Mouse (Mus musculus): Measurements from ENCODE around the gene Tdrd7.

Gene Tdrd7

DNA sequence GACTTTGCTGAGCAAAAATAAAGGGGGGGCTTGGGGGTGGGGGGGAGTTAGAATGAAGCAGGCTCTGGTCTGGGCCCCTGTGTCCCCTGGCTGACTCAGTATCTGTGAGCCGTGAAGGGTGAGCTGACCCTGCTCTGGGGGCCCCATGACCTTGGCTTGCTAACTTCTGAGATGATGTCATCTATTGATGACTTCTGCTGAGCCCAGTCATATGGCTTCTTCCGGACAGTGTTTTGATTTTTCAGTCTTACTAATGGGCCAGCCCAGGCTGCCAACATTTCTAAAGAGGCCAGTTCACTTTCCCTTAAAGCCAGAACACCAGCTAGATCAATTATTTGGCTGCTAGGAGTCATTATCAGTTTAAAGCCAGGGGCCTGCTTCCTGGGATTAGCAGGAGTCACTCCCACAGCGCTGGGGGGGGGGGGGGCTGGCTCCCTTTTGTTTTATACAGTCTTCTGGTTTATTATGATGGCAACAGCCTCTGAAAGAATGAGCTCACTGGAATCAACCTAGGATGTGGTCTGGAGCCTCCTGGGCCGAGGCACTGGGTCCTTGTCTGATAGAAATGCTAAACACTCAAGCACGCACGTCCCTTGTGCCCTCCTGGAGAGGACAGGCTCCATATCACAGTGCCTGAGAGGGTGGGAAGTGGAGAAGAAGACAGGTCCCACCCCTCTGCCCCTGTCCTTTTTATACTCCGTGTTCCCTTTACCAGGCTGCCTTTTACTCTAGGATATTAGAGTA lies 76.8 kb downstream of the Tdrd7 start:
- no peak for DNase-seq (ENCODE audit: extremely low spot score, low spot score)

- no peak for DNase-seq (ENCODE audit: extremely low spot score, low spot score)
Observed at GRCm38 (mm10) chr4:46042505-46042850, 77.3 kb downstream of the Tdrd7 start.

GRCm38 (mm10) chr4:46043361-46043760 lies 78.2 kb downstream of the Tdrd7 start:
- no peak for DNase-seq (ENCODE audit: extremely low spot score, low spot score)

GRCm38 (mm10) chr4:46047971-46048370 lies 82.8 kb downstream of the Tdrd7 start:
- no peak for DNase-seq (ENCODE audit: extremely low spot score, low spot score)

- no peak for DNase-seq (ENCODE audit: extremely low spot score, low spot score)
Observed at GRCm38 (mm10) chr4:46048418-46048817, 83.3 kb downstream of the Tdrd7 start.

DNA sequence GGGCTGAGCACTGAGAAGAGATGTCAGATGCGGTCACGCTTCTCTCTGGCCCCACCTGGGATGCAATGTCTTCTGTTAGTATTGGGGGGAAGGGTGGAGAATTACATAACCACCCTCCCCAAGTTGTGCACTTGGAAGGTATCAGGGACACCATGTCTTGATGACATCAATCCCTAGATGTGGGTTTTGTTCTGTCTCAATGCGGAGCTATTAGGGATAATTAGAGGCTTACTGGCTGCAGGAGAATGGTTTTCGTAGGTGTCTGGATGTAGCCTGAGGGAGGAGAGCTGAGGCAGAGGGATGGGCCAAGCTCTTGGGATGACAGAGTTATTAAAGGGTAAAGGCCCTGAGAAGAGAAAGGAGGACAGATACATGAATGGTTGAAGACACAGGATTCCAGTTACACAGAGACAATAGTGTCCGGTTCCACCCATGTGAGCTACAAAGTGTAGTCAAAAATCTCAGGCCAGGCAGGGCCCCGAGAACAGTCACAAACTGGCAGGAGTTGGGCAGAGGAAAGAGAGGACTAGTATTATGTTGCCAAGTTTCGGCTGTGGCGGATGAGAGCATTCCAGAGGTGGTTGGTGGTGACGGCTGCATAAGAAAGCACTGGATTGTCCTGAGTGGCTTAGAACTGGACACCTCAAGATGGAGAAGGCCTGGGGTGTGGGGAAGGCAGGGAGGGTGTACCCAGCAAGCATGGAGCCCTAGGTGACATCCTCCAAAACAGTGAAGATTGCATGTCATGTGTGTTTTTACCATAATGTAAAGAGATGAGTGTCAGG lies 88.4 kb downstream of the Tdrd7 start:
- no peak for DNase-seq (ENCODE audit: extremely low spot score, low spot score)

GRCm38 (mm10) chr4:46056163-46056562 lies 91.0 kb downstream of the Tdrd7 start:
- DNase-seq (ENCODE audit: extremely low spot score, low spot score): no peak

- no peak for DNase-seq (ENCODE audit: extremely low spot score, low spot score)
Observed at GRCm38 (mm10) chr4:46061259-46061962, 96.3 kb downstream of the Tdrd7 start.

- no peak for DNase-seq (ENCODE audit: extremely low spot score, low spot score)
Observed at GRCm38 (mm10) chr4:46063841-46064240, 98.7 kb downstream of the Tdrd7 start.

- DNase-seq (ENCODE audit: extremely low spot score, low spot score): no peak
Observed at GRCm38 (mm10) chr4:46064263-46064662, 99.1 kb downstream of the Tdrd7 start.

GRCm38 (mm10) chr4:46064961-46065360 lies 99.8 kb downstream of the Tdrd7 start:
- no peak for DNase-seq (ENCODE audit: extremely low spot score, low spot score)

DNA sequence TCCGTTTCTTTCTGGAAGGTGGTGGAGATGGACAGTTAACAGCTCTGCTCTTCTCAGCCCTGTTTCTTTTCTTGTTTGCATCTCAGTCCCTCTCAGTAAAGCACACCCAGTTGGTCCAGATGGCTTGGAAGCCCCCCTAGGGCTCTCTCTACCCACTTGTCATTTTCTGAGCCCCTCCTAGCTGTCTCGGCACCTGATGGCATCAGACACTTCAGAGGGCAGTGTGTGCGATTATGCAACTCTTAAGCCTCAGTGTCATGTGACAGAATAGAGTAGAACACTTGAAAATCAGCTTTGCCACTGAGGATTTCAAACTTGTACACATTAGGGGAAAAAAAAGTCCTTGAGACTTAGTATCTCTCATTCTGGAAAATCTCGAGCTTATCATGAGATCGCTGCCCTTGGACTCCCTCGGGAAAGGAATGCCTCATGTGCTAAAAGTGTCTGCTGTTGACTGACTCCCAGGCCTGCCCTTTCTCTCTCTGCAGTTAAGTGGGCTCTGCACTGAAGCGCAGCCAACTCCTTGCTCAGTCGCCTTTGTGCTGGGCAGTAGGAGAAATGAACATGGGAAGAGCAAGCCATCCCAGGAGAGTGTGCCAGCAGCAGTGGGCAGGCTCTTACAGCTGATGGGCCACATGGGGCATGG lies 100.7 kb downstream of the Tdrd7 start:
- DNase-seq (ENCODE audit: extremely low spot score, low spot score): no peak

- DNase-seq (ENCODE audit: extremely low spot score, low spot score): no peak
Observed at GRCm38 (mm10) chr4:46068060-46068459, 102.9 kb downstream of the Tdrd7 start.

- DNase-seq (ENCODE audit: extremely low spot score, low spot score): no peak
Observed at GRCm38 (mm10) chr4:46068573-46068972, 103.4 kb downstream of the Tdrd7 start.

- DNase-seq (ENCODE audit: extremely low spot score, low spot score): no peak
Observed at GRCm38 (mm10) chr4:46069851-46070482, 104.8 kb downstream of the Tdrd7 start.

DNA sequence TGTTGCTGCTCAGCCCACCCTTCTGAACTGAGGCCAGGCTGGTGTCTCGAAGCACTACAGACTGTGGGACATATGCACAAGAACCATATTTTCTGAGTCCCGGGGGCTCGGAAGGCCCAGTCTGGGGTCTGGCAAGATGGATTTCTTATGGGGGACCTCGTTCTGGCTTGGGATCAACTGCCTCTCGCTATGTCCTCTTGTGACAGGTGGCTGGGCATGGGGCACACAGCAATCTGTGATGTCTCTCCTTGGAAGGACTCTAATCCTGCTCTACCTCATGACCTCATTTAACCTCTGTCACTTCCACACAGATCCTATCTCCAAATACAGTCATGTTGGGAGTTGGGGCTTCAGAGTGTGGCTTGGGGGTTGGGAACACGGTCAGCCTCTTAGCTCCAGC lies 107.5 kb downstream of the Tdrd7 start:
- no peak for DNase-seq (ENCODE audit: extremely low spot score, low spot score)

- DNase-seq (ENCODE audit: extremely low spot score, low spot score): no peak
Observed at GRCm38 (mm10) chr4:46073736-46074135, 108.6 kb downstream of the Tdrd7 start.

DNA sequence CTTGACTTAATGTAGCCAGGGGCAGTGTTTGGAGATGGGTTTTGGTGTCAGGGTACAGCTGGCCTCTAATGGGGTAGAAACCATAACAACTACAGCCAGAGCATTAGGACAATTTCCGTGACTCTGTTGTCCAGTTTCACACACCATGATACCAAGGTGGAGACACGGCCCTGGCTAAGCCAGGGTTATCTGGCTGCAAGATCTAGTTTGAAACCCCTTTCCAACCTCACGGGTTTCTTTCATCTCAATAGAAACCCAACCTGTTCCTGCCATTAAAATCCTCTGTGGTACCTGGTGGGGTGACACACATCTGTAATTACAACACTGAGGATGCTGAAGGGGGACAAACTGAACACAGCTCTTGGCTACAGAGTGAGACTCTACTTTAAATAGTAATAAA lies 110.5 kb downstream of the Tdrd7 start:
- no peak for DNase-seq (ENCODE audit: extremely low spot score, low spot score)

DNA sequence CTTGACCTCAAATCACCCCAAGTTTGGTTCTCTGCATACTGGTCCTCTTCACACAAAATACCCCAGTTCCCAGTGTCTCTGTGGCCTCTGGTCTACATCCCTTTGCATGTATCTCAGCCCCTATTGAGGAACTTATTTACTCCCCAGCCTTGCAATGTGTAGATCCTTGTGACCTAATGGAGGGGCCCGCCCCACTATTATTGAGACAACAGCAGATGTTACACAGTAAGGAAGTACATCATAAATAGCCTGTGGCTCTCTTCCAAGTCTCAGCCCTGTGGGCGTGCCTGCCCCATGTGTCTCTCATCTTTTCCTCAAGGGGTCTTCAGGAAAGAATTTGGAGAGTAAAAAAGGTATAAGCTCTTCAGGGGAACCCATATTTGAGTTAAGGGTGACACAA lies 111.8 kb downstream of the Tdrd7 start:
- DNase-seq (ENCODE audit: extremely low spot score, low spot score): no peak

- no peak for DNase-seq (ENCODE audit: extremely low spot score, low spot score)
Observed at GRCm38 (mm10) chr4:46080261-46080660, 115.1 kb downstream of the Tdrd7 start.

DNA sequence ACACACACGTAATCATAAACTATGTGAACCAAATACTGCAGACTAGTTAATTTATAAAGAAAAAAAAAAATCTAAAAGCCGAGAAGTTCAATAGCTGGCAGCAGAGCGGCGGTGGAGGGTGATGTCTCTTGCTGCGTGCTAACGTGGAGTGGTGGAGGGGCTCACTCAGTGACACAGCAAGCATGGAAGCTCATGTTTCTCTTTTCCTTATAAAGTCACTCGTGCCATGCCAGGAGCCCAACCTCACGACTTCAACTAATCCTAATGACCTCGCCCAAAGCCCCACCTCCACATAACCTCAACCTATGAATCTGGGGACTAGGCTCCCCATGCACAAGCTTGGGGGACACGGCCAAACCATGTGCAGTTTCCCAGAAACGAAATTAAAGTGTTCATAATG lies 117.4 kb downstream of the Tdrd7 start:
- no peak for DNase-seq (ENCODE audit: extremely low spot score, low spot score)
